Mouse (Mus musculus): Measurements from ENCODE around the gene 1810055G02Rik.

Gene 1810055G02Rik

DNA sequence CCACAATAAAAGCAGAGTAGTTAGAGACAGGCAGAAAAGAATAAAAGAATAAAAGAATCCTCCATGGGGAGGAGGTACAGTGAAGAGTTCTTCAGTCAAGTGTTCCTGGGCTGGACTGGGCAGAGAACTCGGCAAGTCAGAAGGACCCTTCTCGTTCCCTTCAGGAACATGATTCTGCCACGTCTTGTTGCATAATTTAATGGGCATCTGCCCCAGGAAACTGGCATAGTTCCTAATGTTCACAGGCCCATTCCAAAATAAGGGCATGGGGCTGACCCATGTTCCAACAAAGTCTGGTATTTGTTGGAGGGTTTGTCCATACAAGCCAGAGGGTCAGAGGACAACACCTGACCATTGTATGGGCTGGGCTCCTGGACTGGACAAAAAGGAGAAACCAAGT, 13.1 kb upstream of the 1810055G02Rik start:
- no peak for DNase-seq (ENCODE audit: low spot score)

DNA sequence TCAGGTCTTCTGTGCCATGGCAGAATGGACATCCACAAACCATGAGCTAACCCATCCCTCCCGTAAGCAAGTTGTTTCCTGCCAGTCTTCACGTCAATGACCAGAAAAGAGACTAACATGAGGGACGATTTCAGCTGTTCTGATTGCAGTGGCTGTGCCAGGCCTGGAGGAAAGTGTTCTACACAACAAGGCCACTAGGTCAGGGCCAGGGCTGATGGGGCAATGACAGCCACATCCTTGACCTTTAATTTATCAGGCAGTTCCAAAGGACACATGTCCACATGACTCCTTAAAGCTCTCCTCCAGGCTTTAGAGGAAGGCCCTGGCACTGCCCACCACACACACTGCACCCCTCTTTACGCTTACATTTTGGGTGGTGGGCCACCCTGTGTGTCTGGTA, 12.6 kb upstream of the 1810055G02Rik start:
- no peak for DNase-seq (ENCODE audit: low spot score)

DNA sequence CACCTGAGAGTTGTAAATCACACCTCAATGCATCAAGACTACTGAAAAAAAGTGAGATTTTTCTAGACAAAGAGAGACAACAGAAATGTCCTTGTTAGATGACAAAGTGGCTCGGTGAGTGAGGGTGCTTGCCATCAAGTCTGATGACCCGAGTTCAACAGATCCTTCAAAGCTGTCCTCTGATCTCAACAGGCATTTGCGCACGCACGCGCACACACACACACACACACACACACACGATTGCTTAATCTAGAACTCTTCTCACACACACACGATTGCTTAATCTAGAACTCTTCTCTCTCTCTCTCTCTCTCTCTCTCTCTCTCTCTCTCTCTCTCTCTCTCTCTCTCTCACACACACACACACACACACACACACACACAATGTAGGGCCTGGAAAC, 12.1 kb upstream of the 1810055G02Rik start:
- DNase-seq (ENCODE audit: low spot score), result no peak

DNA sequence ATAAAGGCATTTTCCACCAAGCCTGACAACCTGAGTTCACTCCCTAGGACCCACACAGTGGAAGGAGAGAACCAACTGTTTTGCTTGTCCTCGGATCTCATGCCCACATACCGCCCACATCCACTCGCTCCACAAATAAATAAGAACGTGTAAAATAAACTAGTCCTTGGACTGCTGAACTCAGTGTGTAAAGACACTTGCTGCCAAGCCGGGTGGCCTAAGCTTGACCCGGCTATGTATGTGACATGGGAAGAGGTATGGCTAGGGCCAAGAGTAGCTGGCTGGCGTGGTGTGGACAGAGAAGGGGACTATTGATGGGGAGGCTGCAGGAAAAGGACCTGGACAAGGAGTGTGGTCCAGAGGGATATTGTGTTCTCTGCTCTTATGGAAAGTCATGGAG, 10.1 kb upstream of the 1810055G02Rik start:
- DNase-seq (ENCODE audit: low spot score), result no peak

DNA sequence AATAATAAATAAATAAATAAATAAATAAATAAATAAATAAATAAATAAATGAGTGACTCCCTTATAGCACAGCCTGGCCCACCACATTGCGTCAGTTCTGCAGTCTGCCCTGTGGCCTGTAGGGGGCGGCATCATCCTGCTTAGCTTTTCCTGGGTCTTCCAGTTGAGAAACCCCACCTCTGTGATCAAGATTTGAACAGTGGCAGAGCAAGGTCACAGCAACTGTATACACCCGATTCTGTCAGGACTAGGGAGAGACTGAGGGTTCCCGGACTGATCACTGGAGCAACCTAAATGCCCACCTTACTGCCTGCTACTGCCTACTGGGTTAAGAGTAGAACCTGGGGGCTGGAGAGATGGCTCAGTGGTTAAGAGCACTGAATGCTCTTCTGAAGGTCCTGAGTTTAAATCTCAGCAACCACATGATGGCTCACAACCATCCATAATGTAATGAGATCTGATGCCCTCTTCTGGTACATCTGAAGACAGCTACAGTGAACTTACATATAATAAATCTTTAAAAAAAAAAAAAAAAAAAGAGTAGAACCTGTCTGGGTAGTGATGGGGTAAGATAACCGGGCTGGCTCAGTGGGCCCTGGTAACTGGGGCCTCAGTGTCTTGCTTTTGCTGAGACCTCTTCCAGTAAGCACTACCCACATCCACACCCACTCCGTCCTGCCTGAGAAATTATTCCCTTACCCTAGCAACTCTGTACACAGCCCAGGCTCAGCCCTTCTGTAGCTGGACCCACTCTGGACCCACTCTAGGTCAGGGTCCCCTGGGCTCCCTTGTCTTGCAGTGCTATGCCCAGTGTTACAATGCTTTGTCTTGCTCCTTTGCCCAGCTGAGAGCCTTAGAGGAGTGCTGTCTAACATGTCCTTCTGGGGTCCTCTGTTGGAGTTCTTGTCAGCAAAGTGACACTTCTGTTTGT, 8.3 kb upstream of the 1810055G02Rik start:
- peak; percentile 65 for DNase-seq (ENCODE audit: low spot score)

DNA sequence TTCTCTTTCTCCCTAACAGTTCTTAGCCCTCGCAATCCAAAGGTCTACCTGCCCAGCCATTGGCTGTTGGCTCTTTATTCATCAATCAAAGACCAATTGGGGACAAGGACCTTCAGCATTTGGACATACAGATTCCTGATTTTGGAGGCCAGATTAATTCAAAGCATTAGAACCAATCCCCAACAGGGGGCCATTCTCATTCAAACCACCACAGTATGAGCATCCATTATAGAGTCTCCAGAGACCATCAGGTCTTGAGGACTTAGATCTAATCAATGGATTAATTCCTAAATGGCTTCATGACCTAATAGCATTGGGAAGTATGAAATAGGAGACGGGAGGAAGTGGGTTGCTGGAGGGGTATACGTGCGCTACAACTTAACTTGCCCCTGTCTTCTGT, 5.6 kb upstream of the 1810055G02Rik start:
- DNase-seq (ENCODE audit: low spot score), result no peak

DNA sequence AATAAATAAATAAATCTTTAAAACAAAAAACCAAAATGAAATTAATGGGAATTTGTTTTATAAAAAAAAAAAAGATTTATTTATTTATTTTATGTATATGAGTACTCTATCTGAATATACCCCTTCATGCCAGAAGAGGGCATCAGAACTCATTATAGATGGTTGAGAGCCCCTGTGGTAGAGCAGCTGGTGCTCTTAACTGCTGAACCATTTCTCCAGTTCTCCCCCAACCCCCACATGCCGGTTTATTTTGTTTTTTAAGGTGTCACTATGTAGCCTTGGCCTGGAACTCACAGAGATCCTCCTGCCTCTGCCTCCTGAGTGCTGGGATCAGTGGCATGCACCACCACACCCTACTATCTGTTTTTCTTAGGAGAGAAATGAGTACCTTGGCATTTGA, 1.8 kb upstream of the 1810055G02Rik start:
- DNase-seq (ENCODE audit: low spot score), result no peak

DNA sequence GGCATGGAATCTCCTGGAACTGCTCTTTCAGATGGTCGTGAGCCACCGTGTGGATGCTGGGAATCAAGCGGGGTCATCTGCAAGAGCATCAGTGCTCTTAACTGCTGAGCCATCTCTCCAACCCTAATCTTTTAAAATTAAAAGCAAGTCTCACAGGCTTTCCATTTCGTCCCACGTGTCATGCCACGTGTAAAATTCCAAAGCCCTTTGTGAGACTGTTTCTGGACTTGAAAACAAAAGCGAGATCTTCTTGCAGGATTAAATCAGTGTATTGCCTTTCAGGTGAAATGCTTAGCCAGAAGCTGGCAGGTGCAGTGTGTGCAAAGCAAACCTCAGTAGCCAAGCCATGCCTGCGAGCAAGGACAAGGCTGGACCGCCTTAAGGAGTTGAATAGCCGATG, 540 bp upstream of the 1810055G02Rik start:
- peak; percentile 33 for DNase-seq (ENCODE audit: low spot score)

DNA sequence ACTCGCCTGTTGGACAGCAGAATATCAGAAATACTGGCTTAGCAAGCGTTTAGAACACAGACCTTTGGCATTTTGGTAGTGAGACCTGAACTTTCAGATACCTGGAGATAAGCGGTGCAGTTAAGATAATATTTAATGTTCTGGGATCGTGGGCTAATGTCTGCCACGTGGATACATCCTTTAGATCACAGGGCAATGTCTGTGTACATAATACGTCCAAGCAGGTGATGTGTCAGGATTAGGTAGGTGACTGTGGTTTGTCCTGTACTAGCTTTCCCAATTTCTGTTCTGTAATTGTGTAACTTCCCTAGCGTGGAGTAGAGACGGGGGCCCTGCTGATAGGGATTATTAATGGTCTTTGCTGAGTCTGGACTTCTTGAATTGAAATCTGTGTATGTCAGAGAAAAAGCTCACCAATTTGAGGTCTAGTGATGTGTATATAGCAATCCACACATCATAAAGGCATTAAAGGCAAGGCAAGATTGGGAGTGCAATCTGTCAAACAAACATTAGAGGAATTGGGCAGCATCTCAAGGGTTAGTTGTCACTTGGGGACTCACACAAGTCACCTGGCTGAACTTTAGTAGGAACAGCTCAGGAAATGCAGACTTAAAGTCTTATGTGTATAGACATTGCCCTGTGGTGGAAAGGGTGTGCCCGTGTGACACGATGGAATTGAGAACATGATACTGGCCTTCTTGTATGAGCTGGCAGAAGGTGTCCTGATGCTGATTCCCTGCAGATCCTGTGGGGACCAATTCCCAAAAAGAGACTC, 1.1 kb downstream of the 1810055G02Rik start:
- DNase-seq (ENCODE audit: low spot score), result no peak

DNA sequence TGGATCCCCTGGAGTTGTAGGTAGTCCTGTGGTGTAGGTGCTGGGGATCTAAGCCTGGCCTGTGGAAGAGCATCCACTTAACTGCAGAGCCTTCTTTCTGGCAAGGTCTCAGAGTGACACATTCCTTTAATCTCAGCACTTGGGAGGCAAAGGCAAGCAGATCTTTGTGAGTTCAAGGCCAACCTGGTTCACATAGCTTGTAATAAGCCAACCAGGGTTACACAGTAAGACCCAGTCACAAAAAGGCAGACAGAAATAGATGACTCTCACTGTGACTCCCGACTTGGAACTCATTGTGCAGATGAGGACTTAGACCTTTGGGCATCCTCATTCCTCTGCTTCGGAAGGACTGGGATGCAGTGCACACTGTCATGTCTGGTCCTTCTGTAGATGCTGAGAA, 2.3 kb downstream of the 1810055G02Rik start:
- no peak for DNase-seq (ENCODE audit: low spot score)

DNA sequence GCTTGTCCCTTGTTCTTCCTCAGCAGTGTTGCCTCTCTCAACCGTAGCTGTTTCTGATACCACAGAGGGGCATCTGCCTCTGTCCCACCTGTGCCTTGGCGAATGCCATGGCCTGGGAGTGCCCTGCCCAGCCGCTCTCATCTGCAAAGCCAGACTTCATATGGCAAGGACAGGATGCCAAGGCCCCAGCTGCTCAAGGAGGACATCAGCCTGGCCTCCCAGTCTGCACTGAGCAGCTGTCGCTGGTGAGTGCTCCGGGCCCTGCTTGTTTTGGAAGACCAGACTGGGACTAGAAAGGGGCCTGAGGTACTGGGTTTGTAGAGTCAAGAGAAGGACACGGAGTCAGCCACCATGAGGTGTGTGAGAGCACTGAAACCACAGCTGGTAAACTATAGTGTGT, 6.3 kb downstream of the 1810055G02Rik start:
- DNase-seq (ENCODE audit: low spot score), result no peak

DNA sequence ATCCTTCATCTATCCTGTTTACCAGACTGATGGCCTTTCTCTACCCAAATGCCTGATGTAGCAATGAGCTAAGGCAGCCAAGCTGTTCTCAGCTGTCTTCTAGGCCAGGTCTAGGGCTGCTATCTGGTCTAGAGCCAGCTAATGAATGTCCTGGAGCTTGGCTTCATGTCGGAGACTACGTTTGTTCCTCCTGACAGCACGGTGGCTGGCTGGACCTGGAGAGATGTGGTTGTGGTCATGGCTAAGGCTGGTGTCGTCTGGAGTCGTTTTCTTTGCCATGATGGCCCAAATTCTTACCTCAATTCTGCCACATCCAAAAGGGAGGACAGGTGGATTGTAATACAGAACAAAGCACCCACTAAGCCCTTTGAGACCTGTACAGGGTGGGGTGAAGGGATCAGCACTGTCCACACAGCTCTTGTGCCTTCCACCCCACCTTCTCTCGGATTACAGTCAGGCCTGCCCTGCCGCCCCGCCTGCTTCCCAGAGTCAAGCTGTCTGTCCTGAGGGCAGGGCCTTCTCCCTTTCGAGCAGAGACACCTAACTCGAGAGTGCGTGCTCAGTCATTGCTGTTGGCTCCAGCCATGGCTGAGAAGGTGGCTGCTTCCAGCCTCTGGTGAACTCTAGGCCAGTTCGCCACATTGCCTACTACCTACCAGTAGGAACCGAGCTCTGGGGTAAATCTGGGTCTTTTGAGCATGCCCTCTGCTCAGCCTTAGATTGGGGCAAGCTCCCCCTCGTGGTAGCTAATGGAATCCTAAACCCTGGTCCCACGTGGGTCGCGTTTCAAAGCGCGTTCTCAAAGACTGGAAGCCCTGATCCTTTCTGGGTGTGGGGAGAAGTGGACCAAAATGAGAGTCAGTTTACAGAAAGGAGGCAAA, 10.6 kb downstream of the 1810055G02Rik start:
- DNase-seq (ENCODE audit: low spot score), result no peak

DNA sequence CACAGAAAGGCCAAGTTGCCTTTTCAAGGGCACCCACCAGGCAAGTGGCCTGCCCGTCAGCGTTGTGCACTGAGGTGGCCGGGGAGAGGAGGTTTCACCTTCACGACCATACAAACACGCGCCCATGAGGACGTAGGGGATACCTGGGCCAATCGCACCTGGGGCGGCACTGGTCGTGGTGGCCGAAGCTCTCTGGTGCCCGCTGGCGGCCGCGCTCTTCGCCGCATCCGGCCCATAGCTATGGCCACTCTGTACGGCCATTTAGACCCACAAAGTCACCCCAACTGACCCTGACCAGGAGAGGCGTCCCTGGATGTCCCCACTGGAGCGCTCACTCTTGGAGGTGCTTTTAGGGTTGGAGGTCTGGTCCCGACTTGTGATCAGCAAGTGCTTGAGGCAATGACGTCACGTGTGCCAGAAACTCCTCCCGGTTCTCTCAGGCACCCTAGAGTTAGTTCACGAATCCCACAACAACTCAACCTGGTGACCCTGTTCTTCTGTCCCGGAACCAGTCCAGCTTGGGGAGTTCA, 11.3 kb downstream of the 1810055G02Rik start:
- no peak for DNase-seq (ENCODE audit: low spot score)

DNA sequence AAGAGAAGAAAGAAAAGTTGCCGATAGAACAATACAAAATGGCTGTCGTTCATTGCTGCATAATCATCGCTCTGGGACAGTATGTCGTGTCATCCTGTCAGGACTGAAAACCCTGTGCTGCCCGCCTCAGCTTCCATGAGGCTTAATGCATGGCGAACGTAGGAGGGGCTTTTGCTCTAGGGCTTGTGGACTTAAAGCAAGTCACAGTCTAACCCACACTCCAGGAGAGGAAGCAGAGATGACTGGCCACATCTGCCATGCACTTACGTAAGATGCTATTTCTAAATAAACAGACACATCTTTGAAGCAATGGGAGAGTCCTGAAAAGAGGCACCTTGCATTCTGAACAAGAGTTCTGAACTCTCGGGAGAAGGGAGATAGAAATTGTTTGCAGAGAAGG, 15.1 kb downstream of the 1810055G02Rik start:
- no peak for DNase-seq (ENCODE audit: low spot score)

DNA sequence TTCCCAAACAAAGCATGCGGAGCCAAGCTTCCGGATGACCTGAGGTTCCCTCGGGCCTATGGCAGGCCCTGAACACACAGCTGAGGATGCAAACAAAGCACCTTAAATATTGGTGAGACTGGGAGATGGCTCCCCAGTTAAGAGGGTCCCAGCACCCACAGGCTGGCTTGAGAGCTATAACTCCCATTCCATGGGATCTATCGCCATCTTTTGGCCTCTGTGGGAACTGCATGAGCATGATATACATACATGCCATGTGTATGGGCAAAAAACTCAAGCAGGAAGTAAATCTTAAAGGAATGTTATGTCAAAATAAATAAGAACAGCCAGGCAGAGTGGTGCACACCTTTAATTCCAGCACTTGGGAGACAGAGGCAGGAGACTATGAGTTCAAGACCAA, 15.8 kb downstream of the 1810055G02Rik start:
- DNase-seq (ENCODE audit: low spot score), result no peak

DNA sequence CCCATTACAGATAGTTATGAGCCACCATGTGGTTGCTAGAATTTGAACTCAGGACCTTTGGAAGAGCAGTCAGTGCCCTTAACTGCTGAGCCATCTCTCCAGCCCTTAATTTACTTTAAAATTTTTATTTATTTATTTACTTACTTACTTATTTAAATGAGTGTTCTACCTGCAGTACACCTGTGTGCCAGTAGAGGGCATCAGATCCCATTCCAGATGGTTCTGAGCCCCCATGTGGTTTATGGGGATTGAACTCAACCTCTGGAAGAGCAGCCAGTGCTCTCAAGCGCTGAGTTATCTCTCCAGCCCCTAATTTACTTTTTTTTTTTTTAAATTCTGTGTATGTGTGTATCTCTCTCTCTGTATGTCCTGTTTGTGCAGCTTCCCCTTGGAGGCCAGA, 16.7 kb downstream of the 1810055G02Rik start:
- DNase-seq (ENCODE audit: low spot score), result peak; percentile 52

DNA sequence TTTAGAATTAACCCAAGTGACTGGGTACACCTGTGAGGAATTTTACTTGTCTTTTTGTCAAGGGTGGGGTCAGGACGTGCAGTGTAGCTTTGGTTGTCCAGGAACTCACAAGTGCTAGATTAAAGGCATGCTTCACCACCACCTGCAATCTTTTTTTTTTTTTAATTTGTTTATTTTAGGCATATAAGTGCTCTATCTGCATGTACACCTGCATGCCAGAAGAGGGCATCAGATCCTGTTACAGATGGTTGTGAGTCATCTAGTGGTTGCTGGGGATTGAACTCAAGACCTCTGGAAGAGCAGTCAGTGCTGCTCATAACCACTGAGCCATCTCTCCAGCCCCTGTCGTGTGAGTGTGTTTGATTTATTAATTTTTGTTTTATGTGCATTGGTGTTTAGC, 20.8 kb downstream of the 1810055G02Rik start:
- DNase-seq (ENCODE audit: low spot score), result no peak

DNA sequence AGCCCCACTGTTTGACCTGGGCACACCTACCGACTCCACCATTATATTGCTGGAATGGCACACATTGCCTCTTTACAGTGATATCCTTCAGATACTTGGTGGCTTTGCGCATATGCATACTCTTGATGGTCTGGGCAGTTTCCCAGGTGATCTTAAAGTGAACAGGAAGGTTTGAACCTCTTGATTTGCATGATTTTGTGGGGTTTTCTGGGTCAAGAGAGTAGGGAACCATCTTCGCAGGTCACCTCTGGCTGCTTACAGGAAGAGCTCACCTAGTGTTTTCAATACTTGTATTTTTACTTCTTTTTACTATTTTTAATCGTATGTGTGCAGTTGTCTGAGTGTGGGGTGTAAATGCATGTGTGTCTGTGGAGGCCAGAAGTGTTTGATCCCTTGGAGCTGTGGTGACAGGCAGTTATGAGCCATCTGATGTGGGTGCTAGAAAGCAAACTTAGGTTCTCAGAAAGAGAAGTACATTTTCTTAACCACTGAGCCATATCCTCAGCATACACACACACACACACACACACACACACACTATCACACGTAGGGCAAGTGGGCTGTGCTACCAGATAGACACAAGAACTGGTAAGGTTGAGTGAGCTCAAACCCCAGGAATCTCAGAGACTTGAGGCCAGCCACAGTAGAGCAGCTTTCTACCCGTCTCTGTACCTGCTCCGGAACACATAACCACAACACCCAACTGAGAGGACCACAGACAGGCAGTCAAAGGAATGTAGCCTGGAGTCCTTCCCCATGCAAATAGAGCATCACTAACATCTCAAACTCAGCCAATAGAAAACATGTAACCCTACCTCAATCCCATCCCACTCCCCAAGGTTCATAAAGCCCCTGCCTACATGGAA, 22.9 kb downstream of the 1810055G02Rik start:
- DNase-seq (ENCODE audit: low spot score), result no peak

DNA sequence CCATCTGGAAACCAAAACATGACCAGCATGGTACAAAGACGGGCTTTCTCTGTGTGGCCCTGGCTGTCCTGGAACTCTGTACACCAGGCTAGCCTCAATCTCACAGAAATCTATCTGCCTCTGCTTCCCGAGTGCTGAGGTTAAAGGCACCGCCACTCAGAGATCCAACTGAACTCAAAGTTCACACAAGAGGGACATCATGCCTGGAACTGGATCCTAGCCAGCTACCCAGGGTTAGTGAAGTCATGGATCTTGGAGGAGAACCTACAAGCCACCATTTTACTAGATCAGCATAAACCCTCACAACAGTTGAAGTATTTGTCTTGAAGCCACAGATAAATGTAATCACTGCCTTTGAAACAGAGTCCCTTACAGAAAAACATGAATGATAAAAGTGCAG, 27.9 kb downstream of the 1810055G02Rik start:
- no peak for DNase-seq (ENCODE audit: low spot score)

DNA sequence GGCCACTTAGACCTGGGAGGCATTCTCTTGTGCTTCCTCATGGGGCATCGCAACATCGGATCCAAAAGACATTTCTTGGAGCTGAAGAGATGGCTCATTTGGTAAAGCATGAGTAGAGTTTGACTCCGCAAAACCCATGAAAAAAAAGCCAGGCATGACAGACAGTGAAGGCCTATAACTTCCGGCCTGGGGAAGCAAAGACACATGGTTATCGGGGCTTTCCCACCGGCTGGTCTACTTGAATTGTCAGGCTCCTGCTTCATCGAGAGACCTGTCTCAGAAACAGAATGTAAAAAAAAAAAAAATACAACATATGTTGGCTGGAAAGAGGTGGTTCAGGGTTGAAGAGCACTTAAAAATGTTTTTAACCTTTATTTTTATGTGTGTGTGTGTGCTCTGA, 31.6 kb downstream of the 1810055G02Rik start:
- no peak for DNase-seq (ENCODE audit: low spot score)

DNA sequence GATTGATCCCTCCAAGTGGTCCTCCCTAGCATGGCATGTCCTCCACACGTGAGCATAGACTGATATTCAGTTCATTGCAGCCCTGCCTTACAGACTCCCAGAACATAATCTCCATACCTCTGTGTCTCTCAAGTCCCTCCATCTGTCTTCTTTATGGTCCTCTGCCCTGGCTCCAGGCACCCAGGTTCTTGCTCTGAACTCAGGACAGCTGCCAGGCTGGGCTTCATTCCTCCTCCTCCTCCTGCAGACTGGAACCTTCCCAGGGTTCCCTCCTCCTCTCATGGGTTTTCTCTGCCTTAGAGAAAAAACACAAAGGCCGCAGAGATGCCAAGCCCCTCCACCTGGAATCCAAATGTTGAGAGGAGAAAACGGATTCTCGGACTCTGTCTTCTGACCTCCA, 34.6 kb downstream of the 1810055G02Rik start:
- DNase-seq (ENCODE audit: low spot score), result no peak

Data from MN1 (cell line).